Mouse (Mus musculus) CH12.LX (cell line): ENCODE measurements at regions not wholly inside any gene's neighbourhood (a gene's known extent, or its start where the extent isn't known, plus 50 kb on each side); places are given as distances from the start of the nearest gene placed in this dataset.

Experiments
- DNase-seq: peaks from one replicate; pipeline ENCODE4 v3.0.0-alpha.2; 2013; ENCODE audit errors: extremely low read depth
- H3K27ac ChIP-seq: 2 replicates; pipeline ENCODE4 v1.5.1; 2012; ENCODE audit warnings: low read depth, mild to moderate bottlenecking, control low read depth, moderate library complexity; ENCODE audit not compliant: insufficient read depth
- H3K27me3 ChIP-seq: replicated peaks from 2 replicates; pipeline ENCODE3; 2012; ENCODE audit warnings: inconsistent platforms
- H3K36me3 ChIP-seq, 2 experiments: replicated peaks in 1 of 2; 2 replicates each; pipeline versions ENCODE3 to v1.6.1; 2012; ENCODE audit warnings: inconsistent platforms in 1 of 2, low read length in 1 of 2, mild to moderate bottlenecking in 1 of 2, mixed read lengths in 1 of 2, moderate library complexity in 1 of 2; ENCODE audit not compliant: control insufficient read depth in 1 of 2, insufficient read depth in 1 of 2
- H3K4me1 ChIP-seq, 2 experiments: 2 replicates each; pipeline ENCODE4 v1.6.1; 2012; ENCODE audit warnings: inconsistent platforms in 1 of 2, moderate library complexity in 1 of 2; ENCODE audit not compliant: insufficient read depth in 2 of 2, control insufficient read depth in 1 of 2
- H3K4me2 ChIP-seq: 2 replicates; pipeline ENCODE4 v1.6.1; 2012; ENCODE audit warnings: low read depth, mild to moderate bottlenecking, control low read depth; ENCODE audit not compliant: poor library complexity, insufficient read depth, severe bottlenecking
- H3K4me3 ChIP-seq, 3 experiments: fragments of 150-350 bp in 1 of 3; sonication (generic) in 1 of 3; replicated peaks in 1 of 3; 2 replicates each; pipeline versions ENCODE3 to v1.5.1; 2011 to 2012; ENCODE audit warnings: low read depth in 2 of 3, low read length in 2 of 3, mild to moderate bottlenecking in 2 of 3, moderate library complexity in 2 of 3, control low read depth in 1 of 3, improper control_type of control experiment in 1 of 3, inconsistent platforms in 1 of 3, mixed read lengths in 1 of 3; ENCODE audit not compliant: poor library complexity in 1 of 3
- H3K79me2 ChIP-seq: replicated peaks from 2 replicates; pipeline ENCODE4 v1.6.1; 2012; ENCODE audit warnings: mild to moderate bottlenecking, moderate library complexity; ENCODE audit not compliant: control insufficient read depth, poor library complexity, insufficient read depth, severe bottlenecking; ENCODE audit errors: extremely low read depth
- H3K9ac ChIP-seq: 2 replicates; pipeline ENCODE4 v1.6.1; 2012; ENCODE audit warnings: low read depth, mild to moderate bottlenecking, control low read depth, moderate library complexity; ENCODE audit not compliant: insufficient read depth
- H3K9me3 ChIP-seq: replicated peaks from 2 replicates; pipeline ENCODE3; 2012; ENCODE audit warnings: low read length, inconsistent platforms, mixed read lengths
- BHLHE40 ChIP-seq: IDR thresholded peaks from 2 replicates; pipeline ENCODE4 v1.6.1; 2011; ENCODE audit warnings: mild to moderate bottlenecking, low read depth, low read length, improper control_type of control experiment
- CHD1 ChIP-seq: IDR thresholded peaks from 2 replicates; pipeline ENCODE4 v1.6.1; 2012; ENCODE audit warnings: low read depth, low read length, improper control_type of control experiment, inconsistent platforms
- CHD2 ChIP-seq: IDR thresholded peaks from 2 replicates; pipeline ENCODE4 v1.6.1; 2011; ENCODE audit warnings: low read length, improper control_type of control experiment
- CTCF ChIP-seq, 2 experiments: IDR thresholded peaks in 1 of 2; conservative IDR thresholded peaks in 1 of 2; 2 replicates each; pipeline ENCODE4 v1.5.1; 2011 to 2012; ENCODE audit warnings: low read depth in 2 of 2, low read length in 2 of 2, improper control_type of control experiment in 1 of 2, inconsistent platforms in 1 of 2, mild to moderate bottlenecking in 1 of 2, moderate library complexity in 1 of 2
- EP300 ChIP-seq: IDR thresholded peaks from 2 replicates; pipeline ENCODE4 v1.6.1; 2011; ENCODE audit warnings: low read length, improper control_type of control experiment
- ETS1 ChIP-seq: conservative IDR thresholded peaks from 2 replicates; pipeline ENCODE4 v1.6.1; 2012; ENCODE audit warnings: low read depth, mild to moderate bottlenecking, inconsistent platforms, low read length, improper control_type of control experiment, moderate library complexity
- HCFC1 ChIP-seq: IDR thresholded peaks from 2 replicates; pipeline ENCODE4 v1.6.1; 2012; ENCODE audit warnings: low read depth, mild to moderate bottlenecking, inconsistent platforms, low read length, improper control_type of control experiment
- IRF4 ChIP-seq: IDR thresholded peaks from 2 replicates; pipeline ENCODE4 v1.6.1; 2014; ENCODE audit warnings: low read depth, mild to moderate bottlenecking, inconsistent platforms, low read length, improper control_type of control experiment
- KAT2A ChIP-seq: IDR thresholded peaks from 2 replicates; pipeline ENCODE4 v1.6.1; 2012; ENCODE audit warnings: low read length, improper control_type of control experiment, inconsistent platforms; ENCODE audit not compliant: insufficient replicate concordance
- MAFK ChIP-seq: IDR thresholded peaks from 2 replicates; pipeline ENCODE4 v1.6.1; 2011; ENCODE audit warnings: low read length, improper control_type of control experiment; ENCODE audit not compliant: insufficient replicate concordance
- MEF2A ChIP-seq: IDR thresholded peaks from 2 replicates; pipeline ENCODE4 v1.6.1; 2014; ENCODE audit warnings: low read depth, mild to moderate bottlenecking, inconsistent platforms, low read length, improper control_type of control experiment, borderline replicate concordance
- MXI1 ChIP-seq: IDR thresholded peaks from 2 replicates; pipeline ENCODE4 v1.6.1; 2011; ENCODE audit warnings: mild to moderate bottlenecking, low read depth, low read length, improper control_type of control experiment
- MYC ChIP-seq: IDR thresholded peaks from 2 replicates; pipeline ENCODE4 v1.6.1; 2011; ENCODE audit warnings: low read depth, mild to moderate bottlenecking, improper control_type of control experiment, low read length
- NELFE ChIP-seq: IDR thresholded peaks from 2 replicates; pipeline ENCODE4 v1.6.1; 2011; ENCODE audit warnings: low read depth, low read length, improper control_type of control experiment
- NRF1 ChIP-seq: IDR thresholded peaks from 2 replicates; pipeline ENCODE4 v1.6.1; 2014; ENCODE audit warnings: low read depth, mild to moderate bottlenecking, inconsistent platforms, low read length, improper control_type of control experiment, moderate library complexity
- RCOR1 ChIP-seq: conservative IDR thresholded peaks from 2 replicates; pipeline ENCODE4 v1.6.1; 2012; ENCODE audit warnings: low read depth, mild to moderate bottlenecking, inconsistent platforms, low read length, improper control_type of control experiment
- SIN3A ChIP-seq: IDR thresholded peaks from 2 replicates; pipeline ENCODE4 v1.6.1; 2012; ENCODE audit warnings: low read length, improper control_type of control experiment, inconsistent platforms
- TBP ChIP-seq: conservative IDR thresholded peaks from 2 replicates; pipeline ENCODE4 v1.6.1; 2011; ENCODE audit warnings: low read depth, low read length, improper control_type of control experiment
- UBTF ChIP-seq: IDR thresholded peaks from 2 replicates; pipeline ENCODE4 v1.6.1; 2012; ENCODE audit warnings: low read depth, mild to moderate bottlenecking, inconsistent platforms, low read length, improper control_type of control experiment, moderate library complexity
- USF2 ChIP-seq: conservative IDR thresholded peaks from 2 replicates; pipeline ENCODE4 v1.6.1; 2011; ENCODE audit warnings: low read depth, low read length, improper control_type of control experiment
- ZC3H11A ChIP-seq: IDR thresholded peaks from 2 replicates; pipeline ENCODE4 v1.6.1; 2012; ENCODE audit warnings: low read depth, mild to moderate bottlenecking, inconsistent platforms, low read length, improper control_type of control experiment
- ZNF384 ChIP-seq: IDR thresholded peaks from 2 replicates; pipeline ENCODE4 v1.6.1; 2012; ENCODE audit warnings: low read depth, low read length, improper control_type of control experiment, inconsistent platforms
- dilution Hi-C: fragments of 300-500 bp; cut with MboI; formaldehyde crosslinking; loops from 2 replicates; pipeline ENCODE4 v1.14.3; 2020; ENCODE audit warnings: low sequenced_read_pairs; ENCODE audit not compliant: extremely low pct_unique_long_range_greater_than_20kb, extremely low pct_ligation_motif_present
- in situ Hi-C: fragments of 300-500 bp; cut with MboI; formaldehyde crosslinking; loops from 3 replicates; pipeline ENCODE4 v1.14.3; 2019; ENCODE audit warnings: low sequenced_read_pairs, low pct_ligation_motif_present, low pct_unique_long_range_greater_than_20kb, mixed read lengths

- dilution Hi-C loops (no loop called here), in situ Hi-C loops (no loop called here)
- H3K4me2 ChIP-seq, result no peak overlapping the region
- no peaks in the 10 kb centered on the region for H3K36me3 ChIP-seq
- DNase-seq, result no peak
- H3K9ac ChIP-seq, result no peak overlapping the region
- TF ChIP-seq RCOR1 (no peak), CHD1 (no peak), ZNF384 (no peak), CTCF (conservative IDR thresholded peaks at IDR 0.05 in 1 of 2, IDR thresholded peaks at IDR 0.05 in 1 of 2; ENCODE audit: low read depth in 2 of 2, low read length in 2 of 2) (no peak), IRF4 (no peak), BHLHE40 (no peak), NELFE (no peak), UBTF (no peak), HCFC1 (no peak), KAT2A (no peak), USF2 (no peak), TBP (no peak), NRF1 (no peak), ETS1 (no peak)
- H3K27me3 ChIP-seq, result no peaks in the 10 kb centered on the region
- H3K9me3 ChIP-seq, result peaks cover 81% of the 10 kb centered on the region
- H3K27ac ChIP-seq, result no peak overlapping the region
- H3K79me2 ChIP-seq, result no peaks in the 10 kb centered on the region
- H3K4me1 ChIP-seq, result no peaks in the 10 kb centered on the region
- no peak overlapping the region for H3K4me3 ChIP-seq
Observed at GRCm38 (mm10) chr13:60269406-60269841, 92.3 kb upstream of the Gas1 start.

- H3K4me2 ChIP-seq, result no peak overlapping the region
- no peaks in the 10 kb centered on the region for H3K79me2 ChIP-seq
- no peak overlapping the region for H3K27ac ChIP-seq
- DNase-seq, result no peak
- H3K4me3 ChIP-seq, result no peak overlapping the region
- no peaks in the 10 kb centered on the region for H3K4me1 ChIP-seq
- dilution Hi-C loops, result no loop called here
- H3K9me3 ChIP-seq, result peaks cover 82% of the 10 kb centered on the region
- no peaks in the 10 kb centered on the region for H3K27me3 ChIP-seq
- no peaks in the 10 kb centered on the region for H3K36me3 ChIP-seq
- H3K9ac ChIP-seq, result no peak overlapping the region
- TF ChIP-seq SIN3A (no peak), HCFC1 (no peak), EP300 (no peak), CHD2 (no peak), MXI1 (no peak), MYC (no peak), ZC3H11A (no peak), CTCF (conservative IDR thresholded peaks at IDR 0.05 in 1 of 2, IDR thresholded peaks at IDR 0.05 in 1 of 2; ENCODE audit: low read depth in 2 of 2, low read length in 2 of 2) (no peak), MEF2A (no peak), ZNF384 (no peak), MAFK (no peak)
- TF ChIP-seq, all 38 proteins: peak for 0
- in situ Hi-C loops, result no loop called here
Observed at GRCm38 (mm10) chr13:60270526-60270925, 93.4 kb upstream of the Gas1 start.
